Mouse (Mus musculus) megakaryocyte progenitor cell, adult 5-6 weeks (primary cell): ENCODE data around the gene Zfp618. TPM values are rescaled to one million over a fixed set of nuclear protein-coding genes. Genes with fewer than 3 reads are reported as not detected.

Experiments
- ATAC-seq: replicated peaks from 2 replicates; pipeline ENCODE4 v1.8.0; 2016; ENCODE audit warnings: mild to moderate bottlenecking, moderate TSS enrichment, inconsistent platforms; ENCODE audit not compliant: poor library complexity
- total RNA-seq, 2 experiments: library from RNA; stranded (forward) in 1 of 2; stranded (reverse) in 1 of 2; fragments of 157-497, 149-512 nt in 1 of 2; fragments of 200-1000 nt in 1 of 2; gene quantifications; 2 replicates each; pipeline versions ENCODE4 v1.2.3 to v1.2.4; 2015 to 2017

Zfp618 gene
- total RNA-seq, 2 experiments from 2014 or later: 0.08 to 0.20 TPM

DNA sequence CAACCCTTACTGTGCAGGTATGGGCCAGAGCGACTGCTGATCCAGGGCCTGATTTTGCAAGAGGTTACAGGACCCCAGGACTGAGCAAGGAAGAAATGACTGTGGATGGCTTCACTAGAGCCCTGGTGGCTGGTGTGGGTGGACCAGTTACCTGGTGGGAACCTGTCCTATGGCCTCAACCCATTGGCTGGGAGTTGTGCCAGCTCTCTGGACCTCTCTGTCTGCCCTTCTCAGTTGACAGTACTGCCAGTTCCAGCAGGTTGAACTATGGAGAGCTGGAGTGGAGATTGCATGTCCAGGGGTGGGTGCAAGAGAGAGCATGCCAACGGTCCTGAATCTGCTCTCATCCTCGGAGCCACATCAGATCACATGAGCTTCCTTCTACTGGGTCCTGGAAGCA is 60.9 kb downstream of the Zfp618 start:
- no peak for ATAC-seq

DNA sequence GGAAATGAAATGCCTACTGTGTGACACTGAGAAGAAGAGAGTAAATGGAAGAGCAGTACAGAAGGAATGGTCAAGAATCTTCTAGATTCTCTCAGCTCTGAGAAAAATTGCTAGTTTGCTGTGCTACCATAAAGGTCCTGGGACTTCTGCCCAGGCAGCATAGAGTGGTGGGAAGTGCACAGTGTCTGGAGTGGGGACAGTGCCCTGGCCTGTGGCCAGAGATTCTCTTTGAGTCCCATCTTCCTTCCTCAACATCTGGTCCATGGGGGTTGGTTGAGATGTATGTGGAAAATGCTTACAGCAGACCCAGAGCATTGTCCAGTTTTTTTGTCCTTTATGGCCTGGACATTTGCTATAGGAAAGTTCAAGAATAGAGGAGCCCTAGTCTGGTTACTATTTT is 62.1 kb downstream of the Zfp618 start:
- ATAC-seq: no peak

DNA sequence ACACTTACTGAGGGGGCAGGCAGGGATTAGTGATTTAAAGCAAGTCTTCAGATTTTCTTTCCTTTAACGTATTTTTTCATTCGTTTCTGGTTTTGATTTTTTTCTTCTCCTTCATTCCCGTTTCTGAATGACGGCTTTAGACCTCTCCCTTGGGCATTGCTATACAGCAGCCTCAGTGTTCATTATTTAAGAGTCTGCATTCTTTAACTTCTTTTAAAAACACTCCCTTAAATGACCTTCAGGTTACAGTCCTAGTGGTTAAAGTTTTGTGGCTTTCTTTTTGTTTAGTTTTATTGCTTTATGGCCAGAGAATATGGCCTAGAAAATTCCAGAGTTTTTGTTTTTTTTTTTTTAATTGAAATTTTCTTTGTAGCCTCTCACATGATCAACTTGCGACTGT is 64.8 kb downstream of the Zfp618 start:
- no peak for ATAC-seq

DNA sequence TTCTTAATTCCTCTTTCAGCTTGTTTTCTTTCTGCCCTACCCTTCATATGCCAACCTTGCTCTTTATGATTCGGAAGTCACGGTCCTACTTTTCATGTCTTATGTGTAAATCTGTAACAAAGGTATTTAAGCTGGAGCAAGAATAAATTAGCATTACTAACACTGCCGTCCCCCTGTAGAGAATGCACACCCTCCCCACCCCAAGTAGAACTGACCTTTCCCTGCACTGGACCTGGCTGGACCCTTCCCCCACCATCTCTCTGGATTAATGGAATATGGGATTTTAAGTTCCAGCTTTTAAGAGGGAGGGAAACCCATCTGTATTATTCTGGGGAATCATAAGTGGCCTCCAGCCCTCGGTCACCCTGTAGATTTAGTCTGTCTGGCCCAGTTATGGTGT is 65.9 kb downstream of the Zfp618 start:
- no peak for ATAC-seq

DNA sequence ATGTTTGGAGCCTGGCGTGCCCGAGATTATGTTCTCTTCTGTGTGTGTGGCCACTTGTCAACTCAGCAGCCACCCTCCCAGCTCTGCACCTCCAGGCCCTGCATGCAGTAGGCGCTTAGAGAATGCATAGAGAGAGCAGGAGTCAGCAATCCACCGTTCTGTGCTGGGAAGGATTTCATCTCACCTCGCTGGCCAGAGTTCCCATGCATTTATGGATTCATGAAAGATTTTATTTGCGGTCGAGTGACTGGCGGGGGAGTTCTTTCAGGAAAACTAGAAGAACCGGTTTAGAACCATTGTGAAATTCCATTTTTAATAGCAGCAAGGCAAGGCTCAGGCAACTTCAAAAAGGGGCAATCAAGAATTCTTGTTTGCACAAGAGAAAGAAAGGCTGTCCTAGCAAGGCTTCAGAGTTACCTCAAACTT is 67.2 kb downstream of the Zfp618 start:
- ATAC-seq: no peak

DNA sequence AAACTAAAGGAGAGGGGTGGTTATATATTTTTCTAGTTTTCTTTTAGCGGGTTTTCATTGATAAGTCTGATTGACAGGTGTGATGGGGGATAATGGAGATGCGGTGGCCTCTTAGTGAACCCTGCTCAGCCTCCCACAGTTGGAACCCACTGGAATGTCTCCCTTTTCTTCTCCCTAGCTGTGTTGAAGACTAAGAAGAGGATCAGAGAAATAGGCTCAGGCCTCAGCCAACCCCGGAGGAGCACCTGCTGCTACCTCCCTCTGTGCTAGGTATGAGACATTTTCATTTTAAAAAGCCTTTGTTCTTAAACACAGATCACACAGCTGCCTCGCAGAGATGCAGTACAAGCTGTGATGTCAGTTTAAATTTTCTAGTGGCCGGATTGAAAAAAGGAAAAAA is 68.4 kb downstream of the Zfp618 start:
- ATAC-seq: no peak

DNA sequence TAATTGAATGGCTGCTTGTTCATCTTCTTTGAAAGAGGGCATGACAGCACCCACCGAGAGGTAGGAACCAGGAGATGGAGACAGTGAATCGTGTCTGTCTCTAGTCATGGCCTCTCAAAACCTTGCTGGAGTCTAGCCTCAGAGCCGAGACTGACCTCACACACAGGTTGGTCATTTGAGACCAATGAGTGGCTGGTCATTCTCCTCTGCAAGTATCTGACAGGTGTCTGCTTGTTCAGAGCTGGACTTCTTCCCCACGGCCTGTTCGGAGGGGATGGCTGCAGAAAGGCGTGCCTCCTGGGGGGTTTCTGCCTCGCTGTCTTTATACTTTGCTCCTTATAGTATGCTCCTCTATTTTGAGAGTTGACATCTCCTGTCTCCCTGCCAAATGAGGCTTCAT is 70.6 kb downstream of the Zfp618 start:
- no peak for ATAC-seq

DNA sequence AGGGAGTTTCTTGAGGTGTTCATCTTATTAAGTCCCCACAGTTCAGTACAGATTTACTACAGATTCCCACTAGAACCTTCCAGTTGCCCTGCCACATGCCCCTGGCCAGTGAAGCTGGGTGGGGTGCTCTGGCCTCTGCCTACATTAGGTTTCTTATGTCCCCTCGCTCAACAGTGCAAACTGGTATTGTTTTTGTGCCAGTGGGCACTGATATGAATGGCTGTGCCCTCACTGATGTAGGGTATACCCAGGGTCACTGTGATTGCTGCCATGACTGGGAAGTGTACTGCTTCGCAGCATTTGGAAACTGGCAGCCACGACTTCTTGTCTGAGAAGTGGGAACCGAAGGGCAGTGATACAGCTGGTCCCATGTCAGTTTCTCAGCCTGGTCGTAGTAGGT is 71.4 kb downstream of the Zfp618 start:
- ATAC-seq: no peak

DNA sequence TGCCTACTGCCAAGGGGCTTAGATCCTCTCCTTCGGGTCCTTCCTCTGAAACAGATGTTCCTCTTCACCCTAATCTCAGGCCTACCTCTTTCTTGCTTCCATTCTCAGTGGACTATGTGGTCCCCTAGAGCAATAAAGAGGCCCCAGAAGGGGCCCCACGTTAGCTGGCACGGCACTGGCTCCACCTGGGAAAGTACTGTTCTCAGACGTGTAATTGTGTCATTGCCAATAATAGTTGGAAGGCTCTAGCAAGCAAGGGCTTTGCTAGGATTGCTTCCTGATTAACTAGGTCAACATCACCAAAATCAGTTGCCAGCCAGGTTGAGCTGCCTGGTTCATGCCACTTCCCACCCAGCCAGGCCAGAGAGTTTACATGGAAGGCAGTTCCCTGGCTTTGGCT is 72.2 kb downstream of the Zfp618 start:
- ATAC-seq: no peak

DNA sequence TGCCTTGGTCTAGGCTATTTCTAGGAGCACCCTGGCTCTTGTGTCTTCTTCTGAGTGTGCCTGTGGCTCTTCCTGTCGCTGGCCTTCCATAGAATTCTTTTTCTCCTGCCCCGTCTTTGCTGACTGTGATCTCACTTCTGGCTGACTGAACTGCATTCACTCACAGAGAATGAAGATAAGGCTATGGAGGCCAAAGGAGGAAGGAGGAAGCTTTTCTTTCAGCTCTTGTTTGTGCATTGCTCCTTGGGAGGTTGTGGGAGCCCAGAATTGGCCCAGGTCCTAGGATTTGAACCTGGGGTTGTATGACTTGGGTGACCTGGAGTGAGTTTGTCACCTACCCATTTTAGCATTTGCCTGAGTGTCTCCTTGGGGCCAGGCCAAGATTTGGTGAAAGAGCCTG is 72.9 kb downstream of the Zfp618 start:
- no peak for ATAC-seq

DNA sequence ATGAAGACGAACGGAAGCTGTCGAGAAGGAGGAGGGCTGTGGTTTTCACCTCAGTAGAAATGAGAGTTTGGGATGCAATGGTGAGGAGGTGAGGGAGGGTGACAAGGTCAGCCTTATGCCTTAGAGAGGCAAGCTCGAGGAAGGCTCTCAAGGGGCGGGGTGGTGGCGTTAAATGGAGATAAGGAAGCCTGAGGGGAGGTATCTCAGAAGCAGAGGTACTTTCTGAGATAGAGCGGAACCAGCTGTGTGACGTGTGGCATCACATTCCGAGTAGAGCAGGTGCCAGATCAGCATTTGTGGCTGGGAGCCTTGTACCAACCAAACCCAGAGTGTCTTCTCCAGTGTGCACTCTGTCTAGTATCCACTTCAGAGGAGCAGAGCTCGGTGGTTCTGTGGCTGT is 73.6 kb downstream of the Zfp618 start:
- peak; percentile 52 for ATAC-seq

DNA sequence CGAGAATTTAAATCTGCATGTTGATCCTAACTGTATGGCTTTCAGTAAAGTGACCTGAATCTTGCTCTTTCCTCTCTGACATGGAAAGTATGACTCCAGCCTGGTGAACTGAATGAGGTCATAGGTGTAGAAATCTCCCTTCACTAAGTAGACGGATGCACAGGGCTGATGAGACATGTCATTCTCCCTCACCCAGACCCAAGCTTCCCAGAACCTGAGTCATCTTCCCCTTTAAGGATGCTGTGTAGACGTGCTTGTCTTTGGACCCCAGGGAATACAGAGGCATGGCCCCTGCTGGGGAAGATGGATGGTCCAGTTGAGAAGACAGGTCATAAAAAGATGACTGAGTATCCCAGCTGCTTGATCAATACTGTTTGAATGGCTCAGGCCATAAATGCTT is 83.2 kb downstream of the Zfp618 start:
- ATAC-seq: no peak

DNA sequence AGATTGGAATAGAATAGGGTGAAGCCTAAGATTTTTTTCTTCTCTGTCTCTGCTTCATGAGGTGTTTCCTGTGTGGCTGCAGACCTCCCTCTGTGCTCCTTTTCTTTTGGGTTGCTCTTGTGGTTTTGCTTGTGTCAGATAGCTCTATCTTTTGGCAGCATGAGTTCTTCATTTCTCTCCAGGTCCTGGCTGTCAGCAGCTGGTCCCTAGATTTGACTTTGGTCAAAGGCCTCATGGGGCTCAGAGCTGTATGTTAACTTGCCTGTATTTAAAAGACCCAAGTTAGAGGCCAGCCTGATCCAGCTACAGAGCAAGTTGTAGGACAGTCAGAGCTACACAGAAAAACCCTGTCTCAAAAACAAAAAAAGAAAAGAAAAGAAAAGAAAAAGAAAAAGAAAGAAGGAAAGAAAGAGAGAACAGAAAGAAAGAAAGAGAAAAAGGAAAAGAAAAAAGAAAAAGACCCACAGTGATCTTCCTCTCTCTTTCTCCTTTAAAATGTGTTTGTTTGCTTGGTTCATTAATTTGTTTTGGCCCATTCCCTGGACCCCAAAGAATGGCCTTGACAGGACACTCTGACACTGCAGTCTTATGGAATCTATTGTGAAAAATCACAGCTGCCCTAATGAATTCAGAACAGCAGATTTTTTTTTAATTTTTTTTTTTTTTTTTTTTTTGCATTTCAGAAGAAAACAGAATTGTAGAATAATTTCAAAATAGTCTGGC is 84.4 kb downstream of the Zfp618 start:
- ATAC-seq: peak; percentile 79

DNA sequence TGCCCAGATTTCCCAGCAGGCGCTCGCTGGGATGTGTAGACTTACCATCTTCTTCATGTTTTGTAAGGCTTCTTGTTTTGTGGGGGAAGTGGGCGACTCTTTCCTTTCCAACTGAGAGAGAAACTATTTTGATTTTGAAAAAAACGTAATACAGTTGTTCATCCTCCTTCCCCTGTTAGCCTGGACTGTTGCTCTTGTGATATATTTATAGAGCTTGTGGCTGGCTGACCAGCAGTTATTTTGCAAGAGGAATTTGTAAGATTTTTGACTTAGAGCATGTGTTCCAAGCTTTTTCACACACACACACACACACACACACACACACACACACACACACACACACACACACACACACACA is 84.9 kb downstream of the Zfp618 start:
- ATAC-seq: peak; percentile 78

DNA sequence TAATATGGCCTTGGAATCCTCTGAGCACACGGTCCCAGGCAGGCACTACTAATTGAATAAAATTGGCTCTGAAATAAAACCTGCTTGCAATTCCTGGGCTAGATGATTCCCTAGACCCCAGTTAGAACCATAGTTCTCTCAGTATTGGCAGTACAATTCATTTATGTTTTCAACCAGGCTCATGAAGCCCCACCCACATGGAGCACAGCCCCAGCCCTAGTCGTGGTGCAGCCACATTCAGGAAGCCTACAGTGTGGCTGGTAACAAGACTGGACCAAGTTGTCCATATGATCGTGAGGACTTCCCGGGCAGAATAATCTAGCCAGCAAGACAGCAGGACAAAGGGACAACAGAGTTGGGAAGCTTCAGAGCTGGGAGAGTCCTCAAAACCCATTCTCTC is 85.6 kb downstream of the Zfp618 start:
- ATAC-seq: no peak

DNA sequence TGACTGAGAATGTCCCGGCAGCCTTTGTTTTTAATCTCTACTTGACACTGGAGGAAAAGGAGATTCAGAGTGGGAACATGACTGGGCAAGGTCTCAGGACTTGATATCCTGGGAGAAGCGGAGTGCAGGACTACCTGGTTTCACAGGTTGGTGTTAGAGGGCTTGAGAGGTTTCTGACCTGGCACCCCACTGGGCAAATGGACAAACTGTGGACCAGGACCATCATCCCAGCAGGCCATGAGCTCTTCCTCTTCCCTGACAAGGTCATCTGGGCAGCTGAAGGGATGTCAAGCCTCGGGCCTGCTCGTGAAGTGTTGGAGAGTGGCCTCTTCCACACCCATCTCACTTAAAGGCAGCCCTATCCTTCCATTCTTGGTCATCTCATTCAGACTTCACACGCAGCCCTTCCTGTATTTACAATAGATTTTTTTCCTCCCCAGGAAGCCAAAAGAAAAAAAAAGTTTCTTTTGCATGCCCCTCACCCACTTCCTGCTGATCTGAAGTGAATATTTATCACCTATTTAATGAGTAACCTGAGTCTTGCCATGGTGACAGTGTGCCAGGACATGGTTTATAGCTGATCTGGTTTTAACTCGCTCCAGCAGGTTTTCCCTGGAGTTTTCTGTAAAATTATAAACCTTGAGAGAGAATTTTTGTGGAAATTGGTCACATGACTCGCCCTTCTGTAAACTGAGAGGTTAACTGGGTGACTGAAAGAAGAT is 86.7 kb downstream of the Zfp618 start:
- no peak for ATAC-seq

DNA sequence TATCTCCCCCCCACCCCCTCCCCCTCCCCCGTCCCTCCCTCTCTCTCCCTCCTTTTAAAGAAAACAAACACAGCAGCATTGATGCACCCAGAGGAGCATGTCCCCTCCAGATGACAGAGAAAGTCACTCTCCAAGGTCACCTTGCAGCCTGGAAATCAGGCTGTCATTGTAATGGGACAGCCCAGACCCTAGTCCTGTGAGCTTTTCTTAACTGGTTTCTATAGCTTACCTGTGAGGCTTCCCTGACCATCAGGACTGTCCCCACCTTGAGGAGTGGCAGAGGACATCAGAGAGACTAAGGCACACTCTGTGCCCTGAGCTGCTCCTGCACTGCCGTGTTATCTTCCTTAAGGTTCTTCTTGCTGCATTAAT is 87.3 kb downstream of the Zfp618 start:
- no peak for ATAC-seq

DNA sequence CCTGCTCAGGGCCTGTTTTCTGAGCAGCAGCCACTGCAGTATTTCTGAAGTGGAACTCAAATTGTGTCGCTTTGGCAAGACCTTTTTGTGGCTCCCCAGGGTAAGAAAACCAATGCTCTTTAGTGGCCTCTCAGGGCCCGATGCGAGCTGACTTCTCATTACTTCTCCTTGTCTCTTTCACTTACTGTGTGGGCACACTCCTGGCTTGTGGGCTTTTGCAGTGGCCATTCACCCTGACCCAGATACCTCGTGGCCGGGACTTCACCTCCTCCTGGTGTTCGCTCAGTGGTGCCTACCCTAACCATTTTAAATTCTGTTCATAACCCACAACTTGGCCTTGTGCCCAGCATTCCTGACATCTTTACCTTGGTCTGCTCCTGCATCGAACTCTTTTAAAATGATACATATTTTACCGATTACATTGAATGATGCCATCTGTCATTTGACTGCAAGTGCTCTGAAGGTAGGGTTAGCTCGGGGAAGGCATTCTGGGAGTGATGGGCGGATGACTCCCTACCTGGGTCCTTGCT is 89.9 kb downstream of the Zfp618 start:
- ATAC-seq: no peak

DNA sequence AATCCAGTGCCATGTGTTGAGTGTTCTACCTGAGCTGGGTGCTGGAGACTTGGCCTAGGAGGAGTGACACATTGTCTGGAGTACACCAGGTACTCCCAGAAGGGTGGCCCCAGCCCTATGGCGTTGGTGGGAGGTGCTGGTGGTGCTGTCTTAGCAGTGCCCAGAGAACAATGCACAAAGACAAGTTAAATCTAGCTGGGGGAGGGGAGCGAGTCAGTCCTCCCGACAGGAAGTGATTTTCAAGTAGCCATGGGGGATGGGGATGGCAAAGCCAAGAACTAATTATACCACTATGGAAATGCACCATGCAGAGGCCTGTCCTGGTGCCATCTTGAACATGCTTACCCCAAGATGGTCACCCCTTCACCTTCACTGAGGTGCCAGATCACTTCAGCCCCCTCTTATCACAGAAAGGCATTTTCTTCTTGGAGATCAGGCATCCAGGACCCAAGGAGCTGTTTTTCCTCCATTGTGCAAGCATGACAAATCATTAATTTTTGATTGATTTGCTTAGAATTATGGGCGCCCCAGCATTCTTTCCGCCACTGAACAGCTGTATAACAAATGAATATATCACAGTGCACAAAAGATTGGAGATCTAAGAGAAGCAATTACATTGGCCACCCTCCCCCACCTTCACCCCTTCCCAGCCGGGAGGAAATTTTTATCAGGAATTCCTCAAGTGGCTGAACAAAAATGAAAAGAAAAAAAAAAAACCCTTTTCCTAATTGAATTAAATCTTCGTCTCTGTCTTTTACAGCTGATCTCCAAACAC is 91.5 kb downstream of the Zfp618 start:
- no peak for ATAC-seq

DNA sequence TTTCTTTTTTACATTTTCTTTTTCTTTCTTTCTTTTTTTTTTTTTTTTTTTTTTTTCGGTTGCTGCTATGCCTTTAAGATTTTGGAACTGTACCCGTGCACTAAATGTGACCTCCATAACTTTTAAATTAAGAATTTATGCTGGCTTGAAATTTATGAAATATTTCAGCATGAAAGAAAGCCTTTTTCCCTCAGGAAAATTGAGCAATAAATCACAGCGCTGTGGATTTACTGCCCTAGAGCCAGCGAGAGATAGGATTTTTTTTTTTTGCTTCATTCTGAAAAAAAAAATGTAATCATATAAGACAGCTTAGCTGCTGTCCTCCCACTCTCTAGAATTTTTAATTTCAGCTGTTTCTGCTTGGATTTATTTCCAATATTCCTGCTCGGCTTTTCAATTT is 92.2 kb downstream of the Zfp618 start:
- no peak for ATAC-seq

DNA sequence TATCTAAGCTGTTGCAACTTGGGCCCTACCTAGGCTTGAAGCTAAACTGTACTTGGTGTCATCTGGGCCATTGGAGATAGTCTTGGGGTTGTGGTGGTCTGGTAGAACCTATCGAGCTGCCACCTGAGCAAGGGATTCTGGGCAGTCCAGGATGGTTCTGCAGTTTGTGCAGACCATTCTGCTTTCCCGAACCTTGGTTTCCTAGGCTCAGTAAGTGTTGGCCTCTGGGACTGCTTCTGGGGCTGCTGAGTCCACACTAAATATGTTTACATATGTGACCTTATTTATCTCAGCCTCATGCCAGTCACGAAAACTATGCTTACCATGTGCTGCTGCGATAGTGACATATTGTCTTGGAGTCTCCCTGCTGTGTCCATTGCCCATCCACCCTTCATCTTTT is 93.3 kb downstream of the Zfp618 start:
- no peak for ATAC-seq

DNA sequence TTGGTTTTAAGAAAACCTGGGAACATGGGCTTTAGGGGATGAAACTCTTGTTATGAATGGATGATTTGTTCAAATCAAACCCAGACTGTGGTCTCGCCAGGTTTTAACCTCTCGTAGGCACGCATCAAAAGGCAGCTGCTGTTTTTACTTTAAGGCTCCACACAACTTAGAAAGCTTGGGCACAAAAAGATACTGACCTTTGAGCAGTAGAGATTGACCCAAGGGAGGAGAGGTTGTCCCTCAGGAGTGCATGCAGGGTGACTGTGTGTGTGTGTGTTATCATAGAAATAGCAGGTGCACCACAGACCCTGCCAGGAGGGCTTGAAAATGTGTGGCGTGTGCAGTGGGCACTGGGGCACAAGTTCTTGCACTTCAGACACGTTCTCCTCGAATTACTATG is 95.0 kb downstream of the Zfp618 start:
- no peak for ATAC-seq
